Mouse (Mus musculus) limb, embryonic 14.5 days (tissue): Measurements from ENCODE around the gene Elmsan1. TPM values are rescaled to one million over a fixed set of nuclear protein-coding genes. Genes with fewer than 3 reads are reported as not detected.

Experiments
- ATAC-seq: fragments of 200-750 bp; cut with Nextera tagmentation; 2 replicates; pipeline ENCODE4 v1.8.0; 2017; ENCODE audit warnings: low read depth, moderate number of reproducible peaks, moderate TSS enrichment; ENCODE audit not compliant: low FRiP score
- DNase-seq: peaks from one replicate; pipeline ENCODE4 v3.0.0-alpha.2; 2015; ENCODE audit warnings: low spot score
- H3K27ac ChIP-seq: fragments of 300-500 bp; sonication (generic); replicated peaks from 2 replicates; pipeline ENCODE4 v1.5.1; 2014; ENCODE audit warnings: low read depth, mild to moderate bottlenecking, low read length, moderate library complexity, mixed read lengths
- H3K27me3 ChIP-seq: fragments of 300-500 bp; sonication (generic); 2 replicates; pipeline ENCODE4 v1.6.1; 2014; ENCODE audit warnings: low read length, mixed read lengths; ENCODE audit not compliant: control insufficient read depth, insufficient read depth
- H3K36me3 ChIP-seq: fragments of 300-500 bp; sonication (generic); 2 replicates; pipeline ENCODE4 v1.6.1; 2014; ENCODE audit warnings: mild to moderate bottlenecking, low read length, moderate library complexity, mixed read lengths; ENCODE audit not compliant: control insufficient read depth, insufficient read depth
- H3K4me1 ChIP-seq: fragments of 300-500 bp; sonication (generic); 2 replicates; pipeline ENCODE4 v1.6.1; 2014; ENCODE audit warnings: antibody characterized with exemption, low read length, mixed read lengths; ENCODE audit not compliant: control insufficient read depth, insufficient read depth
- H3K4me2 ChIP-seq: fragments of 300-500 bp; sonication (generic); replicated peaks from 2 replicates; pipeline ENCODE4 v1.6.1; 2014; ENCODE audit warnings: low read depth, mild to moderate bottlenecking, low read length, moderate library complexity; ENCODE audit not compliant: severe bottlenecking
- H3K4me3 ChIP-seq: fragments of 300-500 bp; sonication (generic); replicated peaks from 2 replicates; pipeline ENCODE4 v1.5.1; 2014; ENCODE audit warnings: low read length
- H3K9ac ChIP-seq: fragments of 300-500 bp; sonication (generic); 2 replicates; pipeline ENCODE4 v1.6.1; 2014; ENCODE audit warnings: mild to moderate bottlenecking, low read depth, low read length, moderate library complexity; ENCODE audit not compliant: severe bottlenecking
- H3K9me3 ChIP-seq: fragments of 300-500 bp; sonication (generic); 2 replicates; pipeline ENCODE4 v1.6.1; 2016; ENCODE audit warnings: low read length; ENCODE audit not compliant: control insufficient read depth
- POLR2A ChIP-seq: fragments of 200-500 bp; IDR thresholded peaks from 2 replicates; pipeline ENCODE4 v1.8.0; 2012; ENCODE audit warnings: inconsistent platforms, mild to moderate bottlenecking, moderate library complexity, borderline replicate concordance; ENCODE audit not compliant: insufficient read depth, insufficient read length; ENCODE audit errors: extremely low read depth
- WGBS: fragments of 180-500 bp; shearing (Covaris S2); extraction: QIAGEN DNeasy Blood & Tissue Kit; methylation state at CpG from one replicate; pipeline ENCODE4 v1.1.7; 2014; 5-methylcytosine and 5-hydroxymethylcytosine counted together
- polyA plus RNA-seq, 2 experiments: library from polyadenylated mRNA; depleted of rRNA in 1 of 2; stranded (reverse) in 1 of 2; unstranded in 1 of 2; fragments of >200 nt; fragmentation: Nextera tagmentation in 1 of 2; extraction: Ambion mirVana in 1 of 2; gene quantifications; 2 replicates each; pipeline versions ENCODE4 v1.2.1 to v1.2.3; 2012 to 2014

Gene Elmsan1
- polyA plus RNA-seq, 2 experiments = 11.8 to 14.4 TPM

- H3K9me3 ChIP-seq = no peaks in the 10 kb centered on the region
- 20% methylated on average over 10 of the region's 10 CpGs for WGBS
- no peaks in the 10 kb centered on the region for H3K27me3 ChIP-seq
- no peak for TF ChIP-seq POLR2A
- DNase-seq (no peak), ATAC-seq (no peak; the same call in 1 of the 2 replicates)
- H3K36me3 ChIP-seq = peaks cover 38% of the 10 kb centered on the region
- peaks cover 6% of the 10 kb centered on the region for H3K4me1 ChIP-seq
- no peak overlapping the region for H3K27ac ChIP-seq
- peak overlapping the region; percentile 80 for H3K4me2 ChIP-seq
- peak overlapping the region; percentile 60 for H3K9ac ChIP-seq
- H3K4me3 ChIP-seq = peak overlapping the region; percentile 47
Measured at GRCm38 (mm10) chr12:84148622-84149012, 70.1 kb downstream of the Elmsan1 start.

- TF ChIP-seq POLR2A = no peak
- Histone ChIP-seq H3K9me3 (no peaks in the 10 kb centered on the region), H3K9ac (peak within 1 kb of the TSS; percentile 60), H3K4me3 (peak within 1 kb of the TSS; percentile 47), H3K4me2 (peak within 1 kb of the TSS; percentile 80), H3K4me1 (peaks cover 6% of the 10 kb centered on the region), H3K36me3 (peaks cover 35% of the 10 kb centered on the region), H3K27ac (no peak within 1 kb of the TSS), H3K27me3 (no peaks in the 10 kb centered on the region)
- 5% methylated on average over 28 of the region's 50 CpGs for WGBS
- peak; percentile 76 for DNase-seq
- peak; percentile 75 for ATAC-seq
Measured at GRCm38 (mm10) chr12:84147954-84148621, 70.6 kb downstream of the Elmsan1 start, which contains the start of gene Pnma1. TSS of gene Pnma1 (minus strand) at chr12:84148489.

- peaks cover 24% of the 10 kb centered on the region for H3K36me3 ChIP-seq
- H3K9ac ChIP-seq = no peak overlapping the region
- no peak overlapping the region for H3K4me2 ChIP-seq
- ATAC-seq (peak; percentile 72), DNase-seq (peak; percentile 30)
- H3K4me3 ChIP-seq = no peak overlapping the region
- no peak overlapping the region for H3K27ac ChIP-seq
- no peak for TF ChIP-seq POLR2A
- H3K9me3 ChIP-seq = no peaks in the 10 kb centered on the region
- no peaks in the 10 kb centered on the region for H3K4me1 ChIP-seq
- WGBS = 68% methylated on average over 14 of the region's 14 CpGs
- H3K27me3 ChIP-seq = no peaks in the 10 kb centered on the region
Measured at GRCm38 (mm10) chr12:84142281-84143050, 76.2 kb downstream of the Elmsan1 start.

GRCm38 (mm10) chr12:84141271-84141670 lies 77.4 kb downstream of the Elmsan1 start:
- no peak for ATAC-seq
- H3K27ac ChIP-seq = no peak overlapping the region
- H3K4me1 ChIP-seq = no peaks in the 10 kb centered on the region
- H3K9me3 ChIP-seq = no peaks in the 10 kb centered on the region
- no peaks in the 10 kb centered on the region for H3K27me3 ChIP-seq
- H3K9ac ChIP-seq = no peak overlapping the region
- no peak overlapping the region for H3K4me3 ChIP-seq
- H3K4me2 ChIP-seq = no peak overlapping the region
- H3K36me3 ChIP-seq = peaks cover 34% of the 10 kb centered on the region
- WGBS = 88% methylated on average over 4 of the region's 4 CpGs
- no peak for TF ChIP-seq POLR2A
- DNase-seq = no peak

GRCm38 (mm10) chr12:84140135-84140534 lies 78.5 kb downstream of the Elmsan1 start:
- H3K4me3 ChIP-seq = no peak overlapping the region
- ATAC-seq = no peak
- DNase-seq = no peak
- H3K9ac ChIP-seq = no peak overlapping the region
- no peak for TF ChIP-seq POLR2A
- no peaks in the 10 kb centered on the region for H3K27me3 ChIP-seq
- no peaks in the 10 kb centered on the region for H3K4me1 ChIP-seq
- H3K9me3 ChIP-seq = no peaks in the 10 kb centered on the region
- H3K36me3 ChIP-seq = peaks cover 36% of the 10 kb centered on the region
- no peak overlapping the region for H3K4me2 ChIP-seq
- H3K27ac ChIP-seq = no peak overlapping the region
- 69% methylated on average over 4 of the region's 4 CpGs for WGBS
